Mouse (Mus musculus): Measurements from ENCODE around the gene Lamtor4. TPM values are rescaled to one million over a fixed set of nuclear protein-coding genes. Genes with fewer than 3 reads are reported as not detected.

Gene Lamtor4
- polyA plus RNA-seq, 1 experiment from 2014 or later, result 42.5 TPM

- no peaks in the 10 kb centered on the region for H3K27me3 ChIP-seq
- no peak overlapping the region for H3K9ac ChIP-seq (replicated peaks)
- no peaks in the 10 kb centered on the region for H3K4me1 ChIP-seq (replicated peaks)
- 90% methylated on average over 3 of the region's 3 CpGs for WGBS
- no peaks in the 10 kb centered on the region for H3K36me3 ChIP-seq
- no peak for ATAC-seq (ENCODE audit: insufficient number of reproducible peaks, insufficient read depth, low FRiP score, low TSS enrichment, low read depth)
- H3K27ac ChIP-seq, result no peak overlapping the region
- H3K9me3 ChIP-seq, result no peaks in the 10 kb centered on the region
- H3K4me3 ChIP-seq (replicated peaks), result no peak overlapping the region
- H3K4me2 ChIP-seq, result no peak overlapping the region
These were observed 25.8 kb upstream of the Lamtor4 start for GRCm38 (mm10) chr5:138229511-138229910.

- 81% methylated on average over 2 of the region's 2 CpGs for WGBS
- no peaks in the 10 kb centered on the region for H3K9me3 ChIP-seq
- ATAC-seq (ENCODE audit: insufficient number of reproducible peaks, insufficient read depth, low FRiP score, low TSS enrichment, low read depth), result no peak
These were observed 21.5 kb upstream of the Lamtor4 start for GRCm38 (mm10) chr5:138233778-138234177.

GRCm38 (mm10) chr5:138234224-138234623, 21.1 kb upstream of the Lamtor4 start:
- Histone ChIP-seq H3K9me3 (no peaks in the 10 kb centered on the region), H3K36me3 (no peaks in the 10 kb centered on the region), H3K9ac (replicated peaks) (no peak overlapping the region), H3K27ac (no peak overlapping the region), H3K4me1 (replicated peaks) (no peaks in the 10 kb centered on the region), H3K4me2 (no peak overlapping the region), H3K4me3 (replicated peaks) (no peak overlapping the region), H3K27me3 (no peaks in the 10 kb centered on the region)
- ATAC-seq (ENCODE audit: insufficient number of reproducible peaks, insufficient read depth, low FRiP score, low TSS enrichment, low read depth), result no peak

More at GRCm38 (mm10) chr5:138233778-138234177, 21.5 kb upstream of the Lamtor4 start:
- Histone ChIP-seq H3K27ac (no peak overlapping the region), H3K4me3 (replicated peaks) (no peak overlapping the region), H3K9ac (replicated peaks) (no peak overlapping the region), H3K4me2 (no peak overlapping the region), H3K4me1 (replicated peaks) (no peaks in the 10 kb centered on the region), H3K27me3 (no peaks in the 10 kb centered on the region), H3K36me3 (no peaks in the 10 kb centered on the region)

- no peaks in the 10 kb centered on the region for H3K4me1 ChIP-seq (replicated peaks)
- WGBS, result 32% methylated on average over 2 of the region's 2 CpGs
- H3K27me3 ChIP-seq, result no peaks in the 10 kb centered on the region
- ATAC-seq (ENCODE audit: insufficient number of reproducible peaks, insufficient read depth, low FRiP score, low TSS enrichment, low read depth), result no peak
- H3K36me3 ChIP-seq, result no peaks in the 10 kb centered on the region
- no peak overlapping the region for H3K4me3 ChIP-seq (replicated peaks)
- H3K9me3 ChIP-seq, result no peaks in the 10 kb centered on the region
- H3K27ac ChIP-seq, result no peak overlapping the region
- no peak overlapping the region for H3K9ac ChIP-seq (replicated peaks)
- H3K4me2 ChIP-seq, result no peak overlapping the region
These were observed 13.8 kb upstream of the Lamtor4 start for GRCm38 (mm10) chr5:138241511-138241910.

- no peak for ATAC-seq (ENCODE audit: insufficient number of reproducible peaks, insufficient read depth, low FRiP score, low TSS enrichment, low read depth)
- no peak overlapping the region for H3K4me3 ChIP-seq (replicated peaks)
- H3K36me3 ChIP-seq, result no peaks in the 10 kb centered on the region
- H3K27ac ChIP-seq, result no peak overlapping the region
- H3K9ac ChIP-seq (replicated peaks), result no peak overlapping the region
- peaks cover 6% of the 10 kb centered on the region for H3K4me1 ChIP-seq (replicated peaks)
- no peaks in the 10 kb centered on the region for H3K9me3 ChIP-seq
- H3K27me3 ChIP-seq, result no peaks in the 10 kb centered on the region
- no peak overlapping the region for H3K4me2 ChIP-seq
- 83% methylated on average over 12 of the region's 12 CpGs for WGBS
These were observed 4.1 kb upstream of the Lamtor4 start for GRCm38 (mm10) chr5:138251144-138251543.

- no peak for ATAC-seq (ENCODE audit: insufficient number of reproducible peaks, insufficient read depth, low FRiP score, low TSS enrichment, low read depth)
- H3K4me3 ChIP-seq (replicated peaks), result no peak overlapping the region
These were observed 2.2 kb upstream of the Lamtor4 start for GRCm38 (mm10) chr5:138253061-138253460.

GRCm38 (mm10) chr5:138256094-138256467, 799 bp downstream of the Lamtor4 start:
- no peaks in the 10 kb centered on the region for H3K27me3 ChIP-seq
- ATAC-seq (ENCODE audit: insufficient number of reproducible peaks, insufficient read depth, low FRiP score, low TSS enrichment, low read depth), result no peak; the same call in none of the 2 replicates
- no peaks in the 10 kb centered on the region for H3K9me3 ChIP-seq
- peak overlapping the region; percentile 82 for H3K4me2 ChIP-seq
- peaks cover 10% of the 10 kb centered on the region for H3K4me1 ChIP-seq (replicated peaks)
- peak overlapping the region; percentile 79 for H3K27ac ChIP-seq
- peak overlapping the region; percentile 58 for H3K4me3 ChIP-seq (replicated peaks)
- H3K36me3 ChIP-seq, result peaks cover 40% of the 10 kb centered on the region
- H3K9ac ChIP-seq (replicated peaks), result peak overlapping the region; percentile 58
- 20% methylated on average over 7 of the region's 7 CpGs for WGBS

More at GRCm38 (mm10) chr5:138253061-138253460, 2.2 kb upstream of the Lamtor4 start:
- no peaks in the 10 kb centered on the region for H3K9me3 ChIP-seq
- H3K4me2 ChIP-seq, result no peak overlapping the region
- 86% methylated on average over 3 of the region's 3 CpGs for WGBS
- no peak overlapping the region for H3K27ac ChIP-seq
- peaks cover 10% of the 10 kb centered on the region for H3K4me1 ChIP-seq (replicated peaks)
- peaks cover 10% of the 10 kb centered on the region for H3K36me3 ChIP-seq
- H3K27me3 ChIP-seq, result no peaks in the 10 kb centered on the region
- H3K9ac ChIP-seq (replicated peaks), result no peak overlapping the region

- no peak for ATAC-seq (ENCODE audit: insufficient number of reproducible peaks, insufficient read depth, low FRiP score, low TSS enrichment, low read depth)
- Histone ChIP-seq H3K4me3 (replicated peaks) (no peak overlapping the region), H3K27ac (no peak overlapping the region), H3K9ac (replicated peaks) (no peak overlapping the region), H3K4me2 (no peak overlapping the region), H3K36me3 (peaks cover 50% of the 10 kb centered on the region), H3K4me1 (replicated peaks) (peaks cover 10% of the 10 kb centered on the region), H3K9me3 (no peaks in the 10 kb centered on the region), H3K27me3 (no peaks in the 10 kb centered on the region)
- WGBS, result 87% methylated on average over 10 of the region's 10 CpGs
These were observed 1.8 kb downstream of the Lamtor4 start for GRCm38 (mm10) chr5:138256966-138257584.

GRCm38 (mm10) chr5:138257585-138257978, 2.3 kb downstream of the Lamtor4 start:
- H3K9me3 ChIP-seq, result no peaks in the 10 kb centered on the region
- H3K27me3 ChIP-seq, result no peaks in the 10 kb centered on the region
- H3K9ac ChIP-seq (replicated peaks), result no peak overlapping the region
- H3K27ac ChIP-seq, result no peak overlapping the region
- ATAC-seq (ENCODE audit: insufficient number of reproducible peaks, insufficient read depth, low FRiP score, low TSS enrichment, low read depth), result no peak
- H3K36me3 ChIP-seq, result peaks cover 55% of the 10 kb centered on the region
- WGBS, result 97% methylated on average over 4 of the region's 4 CpGs
- H3K4me2 ChIP-seq, result no peak overlapping the region
- H3K4me1 ChIP-seq (replicated peaks), result peaks cover 13% of the 10 kb centered on the region
- H3K4me3 ChIP-seq (replicated peaks), result no peak overlapping the region

- Histone ChIP-seq H3K9me3 (no peaks in the 10 kb centered on the region), H3K4me2 (no peak overlapping the region), H3K9ac (replicated peaks) (no peak overlapping the region), H3K27ac (no peak overlapping the region), H3K4me3 (replicated peaks) (no peak overlapping the region), H3K4me1 (replicated peaks) (peaks cover 18% of the 10 kb centered on the region), H3K27me3 (no peaks in the 10 kb centered on the region), H3K36me3 (peaks cover 55% of the 10 kb centered on the region)
- ATAC-seq (ENCODE audit: insufficient number of reproducible peaks, insufficient read depth, low FRiP score, low TSS enrichment, low read depth), result no peak
- 83% methylated on average over 3 of the region's 3 CpGs for WGBS
These were observed 2.8 kb downstream of the Lamtor4 start for GRCm38 (mm10) chr5:138258078-138258477.

- Histone ChIP-seq H3K36me3 (peaks cover 55% of the 10 kb centered on the region), H3K27ac (no peak overlapping the region), H3K9me3 (no peaks in the 10 kb centered on the region), H3K4me3 (replicated peaks) (no peak overlapping the region), H3K9ac (replicated peaks) (no peak overlapping the region), H3K4me1 (replicated peaks) (peaks cover 20% of the 10 kb centered on the region), H3K4me2 (no peak overlapping the region), H3K27me3 (no peaks in the 10 kb centered on the region)
- WGBS, result 92% methylated on average over 6 of the region's 6 CpGs
- ATAC-seq (ENCODE audit: insufficient number of reproducible peaks, insufficient read depth, low FRiP score, low TSS enrichment, low read depth), result no peak
These were observed 3.3 kb downstream of the Lamtor4 start for GRCm38 (mm10) chr5:138258542-138258941.

- WGBS, result 45% methylated on average over 7 of the region's 7 CpGs
- peaks cover 55% of the 10 kb centered on the region for H3K36me3 ChIP-seq
- H3K4me1 ChIP-seq (replicated peaks), result peaks cover 20% of the 10 kb centered on the region
- H3K27ac ChIP-seq, result no peak overlapping the region
- no peak for ATAC-seq (ENCODE audit: insufficient number of reproducible peaks, insufficient read depth, low FRiP score, low TSS enrichment, low read depth)
- H3K4me3 ChIP-seq (replicated peaks), result no peak overlapping the region
- H3K27me3 ChIP-seq, result no peaks in the 10 kb centered on the region
- H3K4me2 ChIP-seq, result no peak overlapping the region
- 0 out of 2 replicates have a peak overlapping the region, but pooled peaks have one; percentile 23 for H3K9ac ChIP-seq (replicated peaks)
- H3K9me3 ChIP-seq, result no peaks in the 10 kb centered on the region
These were observed 3.7 kb downstream of the Lamtor4 start for GRCm38 (mm10) chr5:138258993-138259392.

All from limb, embryonic 12.5 days (tissue).